Mouse (Mus musculus) thymus, postnatal 4 days (tissue): ENCODE measurements at regions not wholly inside any gene's neighbourhood (a gene's known extent, or its start where the extent isn't known, plus 50 kb on each side); places are given as distances from the start of the nearest gene placed in this dataset.
"Not testable (repeated sequence)": the region's sequence is repeated elsewhere in the genome, so short reads cannot be mapped to it uniquely, and the experiment has no call there.

Experiments
- DNase-seq: peaks from one replicate; pipeline ENCODE4 v3.0.0; 2021

DNA sequence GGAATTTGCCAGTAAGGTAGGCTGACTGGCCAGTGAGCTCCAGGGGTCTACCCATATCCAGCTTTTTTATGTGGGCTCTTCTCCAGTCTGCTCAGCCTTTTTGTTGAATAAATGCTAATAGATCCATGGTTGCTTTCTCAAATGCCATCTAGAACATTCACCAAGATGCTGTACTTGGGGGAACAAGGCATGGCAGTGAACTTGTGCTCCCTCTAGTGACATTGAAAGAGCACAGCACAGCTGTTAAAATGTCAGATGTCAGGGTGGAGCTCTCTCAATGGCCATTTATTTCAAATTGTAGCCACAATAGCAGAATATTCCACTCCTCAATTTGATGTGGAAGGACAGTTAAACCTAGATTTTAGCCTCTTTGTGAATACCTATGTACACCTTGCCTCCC is 86.3 kb downstream of the Kcnk1 start:
- DNase-seq, result no peak

DNA sequence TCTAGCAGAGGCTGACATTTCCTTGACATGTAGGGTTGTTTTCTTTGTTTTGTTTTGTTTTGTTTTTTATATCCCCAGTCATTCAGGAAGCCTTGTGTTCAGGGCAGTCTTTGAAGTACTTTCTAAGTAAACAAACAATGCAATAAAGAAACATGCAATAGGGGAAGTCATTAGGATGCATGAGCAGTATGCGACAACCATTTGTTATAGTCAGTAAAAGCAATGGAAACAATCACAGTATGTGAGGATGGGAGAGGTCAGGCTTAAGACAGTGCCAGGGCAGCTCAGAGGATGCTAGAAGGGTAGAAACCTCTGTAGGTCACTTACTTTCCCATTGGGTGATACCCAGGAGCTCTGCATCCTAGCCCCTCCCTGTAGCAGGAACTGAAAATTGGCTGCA is 87.9 kb downstream of the Kcnk1 start:
- no peak for DNase-seq

DNA sequence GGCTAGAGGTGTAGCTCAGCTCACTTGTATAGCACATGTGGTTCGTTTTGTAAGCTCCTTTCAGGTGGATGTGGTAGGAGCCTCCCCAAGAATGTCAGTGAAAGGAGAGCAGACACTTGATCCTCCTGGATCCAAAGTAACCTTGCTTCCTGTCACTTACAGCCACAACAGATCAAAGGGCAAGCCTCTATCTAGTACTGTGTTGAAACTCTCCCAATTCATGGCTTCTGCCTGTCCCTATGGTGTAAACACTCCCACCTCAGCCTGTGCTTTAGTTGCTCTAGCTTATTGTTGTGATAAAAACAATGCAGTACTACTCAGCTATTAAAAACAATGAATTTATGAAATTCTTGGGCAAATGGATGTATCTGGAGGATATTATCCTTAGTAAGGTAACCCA is 95.8 kb downstream of the Kcnk1 start:
- DNase-seq, result no peak

DNA sequence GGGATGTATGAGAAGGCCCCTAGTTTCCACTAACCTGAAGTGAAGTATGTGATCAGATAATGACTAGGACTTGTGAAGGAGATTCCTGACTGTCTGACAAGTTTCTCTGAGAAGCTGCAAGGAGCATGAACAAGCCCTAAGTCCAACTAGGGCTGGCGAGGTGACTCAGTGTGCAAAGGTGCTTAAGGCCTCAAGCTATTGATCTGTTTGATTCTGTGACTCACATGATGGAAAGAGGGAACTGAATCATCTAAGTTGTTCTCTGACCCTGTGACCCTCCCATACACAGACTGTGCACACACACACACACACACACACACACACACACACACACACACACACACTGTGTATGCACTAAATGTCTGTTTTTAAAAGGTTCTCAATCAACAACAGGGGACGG is 99.0 kb downstream of the Kcnk1 start:
- no peak for DNase-seq

DNA sequence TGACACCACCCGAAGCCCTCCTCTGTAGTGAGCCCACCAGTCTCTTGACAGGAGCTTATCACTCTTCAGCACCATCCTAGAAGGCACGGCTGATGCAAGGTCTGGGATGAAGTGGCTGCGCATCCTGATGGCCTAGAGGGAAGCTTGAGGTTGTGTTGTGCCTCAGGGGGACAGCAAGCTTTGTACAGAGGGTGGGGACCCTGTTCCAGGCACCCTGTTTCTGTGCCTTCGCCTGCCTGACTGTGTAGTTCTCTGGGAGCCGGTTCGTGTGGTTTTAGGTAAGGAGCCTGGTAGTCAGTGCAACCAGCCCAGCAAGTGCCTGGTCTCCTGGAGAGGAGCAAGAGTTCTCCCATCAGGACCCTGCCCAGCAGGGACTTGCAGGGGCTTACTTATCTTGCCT is 101.1 kb downstream of the Kcnk1 start:
- DNase-seq, result no peak

DNA sequence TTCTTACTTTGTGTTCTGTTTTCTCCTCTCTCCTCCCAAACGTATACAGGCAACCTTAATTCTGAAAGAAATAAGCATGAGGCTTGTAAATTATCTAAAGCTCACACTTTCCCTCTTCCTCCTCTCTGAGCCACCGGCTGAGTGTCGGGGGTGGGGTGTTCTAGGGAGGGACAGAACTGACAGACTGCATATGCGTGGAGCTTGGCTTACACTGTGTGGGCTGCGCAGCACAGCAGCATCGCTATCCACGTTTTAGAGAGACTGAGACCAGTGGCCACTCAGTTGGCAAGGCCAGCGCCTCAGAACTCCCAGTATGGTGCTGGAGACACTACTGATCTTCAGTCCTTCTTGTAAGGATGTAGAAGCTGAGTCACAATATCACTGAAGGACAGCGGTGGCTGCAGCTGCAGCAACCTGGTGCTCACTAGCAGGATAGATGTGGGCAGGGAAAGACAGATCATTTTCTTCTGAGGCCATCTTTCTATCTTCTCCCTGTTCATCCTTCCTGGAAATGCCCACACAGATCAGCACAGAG is 101.7 kb downstream of the Kcnk1 start:
- DNase-seq, result no peak

DNA sequence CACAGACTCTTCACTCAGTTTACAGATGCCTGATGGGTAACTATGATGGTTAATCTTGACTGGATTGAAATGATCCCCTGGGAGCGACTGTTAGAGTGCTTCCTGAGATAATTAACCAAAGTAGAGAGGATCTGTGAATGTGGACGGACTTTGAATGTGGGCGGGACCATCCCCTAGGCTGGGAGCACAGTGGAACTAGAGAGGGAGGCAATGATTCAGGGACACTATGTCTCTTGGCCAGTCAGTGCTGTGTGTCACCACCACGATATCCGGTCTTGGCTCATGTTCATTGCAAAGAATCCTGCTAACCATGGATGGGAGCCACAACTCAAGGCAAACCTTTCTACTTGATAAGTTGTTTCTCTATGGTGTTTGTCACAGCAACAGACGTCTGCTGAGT is 103.9 kb downstream of the Kcnk1 start:
- no peak for DNase-seq

DNA sequence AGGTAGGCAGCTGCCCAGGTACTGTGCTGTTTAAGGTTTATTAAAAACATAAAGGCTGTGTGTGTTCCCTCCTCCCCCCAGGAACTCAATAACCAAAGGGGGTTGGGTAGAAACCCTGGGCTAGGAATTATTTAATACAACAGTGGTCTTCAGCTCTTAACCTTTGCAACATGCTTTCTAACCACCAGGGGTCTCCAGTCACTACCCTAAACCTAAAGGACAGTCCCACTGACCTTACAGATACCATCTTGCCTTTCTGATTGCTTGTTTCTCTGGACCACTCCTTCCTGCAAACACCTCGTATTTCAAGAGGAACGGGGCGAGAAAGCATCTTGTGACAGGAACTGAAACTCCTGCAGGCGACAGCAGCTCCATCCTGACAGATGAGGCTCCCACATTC is 104.9 kb downstream of the Kcnk1 start:
- no peak for DNase-seq

DNA sequence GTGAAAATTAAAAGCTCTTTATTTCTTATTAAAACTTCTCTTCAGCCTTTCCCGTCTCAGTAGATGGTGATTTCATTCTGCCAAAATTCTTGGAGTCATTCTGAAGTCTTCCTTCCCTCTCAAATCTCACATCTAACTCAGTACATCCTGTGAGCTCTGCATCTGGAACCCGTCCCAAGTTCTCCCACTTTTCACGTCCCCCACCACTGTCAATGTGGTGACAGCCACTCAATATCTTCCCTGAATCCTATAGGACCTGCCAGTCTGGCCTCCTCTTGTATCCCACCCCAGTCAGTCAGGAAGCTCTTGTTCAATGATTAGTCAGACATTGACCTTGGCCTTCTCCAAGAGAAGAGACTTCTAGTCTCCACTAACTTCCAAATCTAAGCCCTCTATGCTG is 110.1 kb downstream of the Kcnk1 start:
- DNase-seq, result no peak

DNA sequence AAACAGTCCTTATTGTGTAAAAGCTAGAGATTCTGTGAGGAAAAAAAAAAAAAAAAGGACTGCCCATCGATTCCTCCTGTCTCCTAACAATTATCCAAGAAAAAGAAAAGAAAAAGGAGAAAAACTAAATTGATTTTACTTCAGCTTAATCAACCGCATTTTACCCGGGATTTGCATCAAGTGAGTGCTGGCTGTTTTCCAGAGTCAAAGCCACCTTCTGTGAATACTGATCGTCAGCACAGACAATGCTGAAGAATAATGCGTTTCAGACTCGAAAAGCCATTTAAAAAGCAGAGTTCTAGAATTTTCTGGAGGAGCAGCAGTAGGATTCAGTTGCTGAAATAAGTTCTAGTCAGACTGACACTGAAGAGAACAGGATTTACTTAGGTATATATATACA is 131.1 kb downstream of the Kcnk1 start:
- no peak for DNase-seq

DNA sequence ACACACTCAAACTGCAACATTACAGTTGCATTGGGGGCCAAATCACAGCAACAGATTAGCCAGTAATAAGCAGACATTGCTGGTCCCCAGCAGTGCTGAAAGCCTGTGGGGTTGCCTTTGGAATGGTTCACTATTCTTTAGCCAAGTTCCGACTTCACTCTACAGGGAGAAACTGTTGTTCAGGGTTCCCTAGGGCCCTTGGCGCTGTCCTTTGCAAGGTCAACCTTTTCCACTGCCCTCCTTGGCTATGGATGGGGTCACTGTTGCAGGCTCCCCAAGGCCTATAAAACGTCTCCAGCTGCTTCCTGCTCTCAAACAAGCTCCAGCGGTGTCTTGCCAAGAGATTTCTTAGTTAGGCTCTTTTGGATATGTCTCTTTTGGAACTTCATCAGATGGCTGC is 137.1 kb downstream of the Kcnk1 start:
- no peak for DNase-seq

DNA sequence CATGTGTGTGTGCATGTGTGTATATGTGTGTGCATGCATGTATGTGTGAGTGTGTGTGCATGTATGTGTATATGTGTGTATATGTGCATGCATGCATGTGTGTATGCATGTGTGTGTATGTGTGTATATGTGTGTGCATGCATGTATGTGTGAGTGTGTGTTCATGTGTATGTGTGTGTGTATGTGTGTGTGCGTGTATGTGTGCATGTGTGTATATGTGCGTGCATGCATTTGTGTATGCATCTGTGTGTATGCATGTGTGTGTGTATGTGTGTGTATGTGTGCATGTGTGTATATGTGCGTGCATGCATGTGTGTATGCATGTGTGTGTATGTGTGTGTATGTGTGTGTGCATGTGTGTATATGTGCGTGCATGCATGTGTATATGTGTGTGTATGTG is 137.9 kb downstream of the Kcnk1 start:
- not testable (repeated sequence) for DNase-seq

DNA sequence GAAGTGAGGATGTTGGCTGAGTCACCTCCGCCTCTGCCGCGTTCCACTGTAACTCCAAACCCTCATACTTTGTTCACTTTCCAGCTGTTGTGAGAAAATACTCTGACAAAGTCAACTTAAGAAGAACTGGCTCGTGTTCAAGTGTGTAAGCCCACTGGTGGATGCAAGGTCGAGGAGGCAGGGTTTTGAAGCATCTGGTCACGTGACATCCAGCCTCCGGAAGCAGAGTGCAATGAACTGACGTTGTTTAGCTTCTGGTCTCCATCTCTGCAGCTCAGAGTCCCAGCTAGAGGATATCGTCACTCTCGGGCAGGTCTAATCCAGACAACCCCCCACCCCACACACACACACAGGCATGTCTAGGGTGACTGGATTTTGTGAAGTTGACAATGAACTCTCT is 140.1 kb downstream of the Kcnk1 start:
- no peak for DNase-seq

DNA sequence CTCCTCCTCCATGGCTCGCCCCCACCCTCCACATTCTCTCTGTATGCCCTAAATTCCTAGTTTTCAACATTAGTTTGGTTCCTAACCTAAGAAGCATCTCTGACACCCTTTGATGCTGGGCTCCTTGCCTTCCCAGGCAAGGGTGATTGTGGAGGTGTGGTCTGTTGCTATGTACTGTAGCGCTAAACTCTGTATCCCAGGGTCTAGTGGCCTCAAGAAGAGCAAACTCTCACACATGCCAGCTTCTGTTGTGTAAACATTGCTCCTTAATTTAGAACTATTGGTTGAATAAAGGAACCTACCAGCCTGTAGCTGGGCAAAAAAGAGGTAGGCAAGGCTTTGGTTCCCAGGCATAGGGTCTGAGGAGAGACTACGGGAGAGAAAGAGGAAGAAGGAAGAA is 140.6 kb downstream of the Kcnk1 start:
- DNase-seq, result no peak

DNA sequence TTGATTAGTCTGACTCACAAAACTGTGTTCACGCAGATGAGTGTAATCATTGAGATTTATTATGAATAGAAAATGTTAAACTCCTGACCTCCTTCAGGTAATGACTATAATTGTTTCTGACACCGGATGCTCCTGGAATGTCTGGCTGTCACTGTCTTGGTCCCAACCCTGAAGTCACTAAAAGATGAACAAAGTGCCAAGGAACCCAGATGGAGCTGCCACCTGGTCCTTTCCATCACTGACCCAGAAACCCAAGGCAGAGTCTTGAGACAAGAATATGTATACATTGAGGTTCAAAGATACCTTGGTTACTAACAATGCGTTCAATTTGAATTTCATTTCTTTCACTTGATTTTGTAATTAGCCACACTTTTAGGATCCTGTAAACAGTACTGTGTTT is 142.0 kb downstream of the Kcnk1 start:
- no peak for DNase-seq

DNA sequence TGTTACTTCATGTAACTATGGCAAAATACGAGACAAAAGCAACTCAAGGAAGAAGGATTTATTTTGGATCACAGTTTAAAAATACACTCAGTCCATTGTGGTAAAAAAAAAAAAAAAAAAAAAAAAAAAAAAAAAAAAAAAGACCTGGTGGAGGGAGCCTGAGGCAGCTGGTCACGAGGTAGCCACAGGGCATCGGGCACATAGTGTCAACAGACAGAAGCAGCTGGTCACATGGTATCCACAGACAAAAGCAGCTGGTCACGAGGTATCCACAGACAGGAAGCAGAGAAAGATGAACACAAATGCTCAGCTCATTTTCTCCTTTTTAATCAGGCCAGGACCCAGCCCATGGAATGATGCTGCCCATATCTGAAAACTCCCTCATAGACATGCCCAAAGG is 142.5 kb downstream of the Kcnk1 start:
- no peak for DNase-seq

DNA sequence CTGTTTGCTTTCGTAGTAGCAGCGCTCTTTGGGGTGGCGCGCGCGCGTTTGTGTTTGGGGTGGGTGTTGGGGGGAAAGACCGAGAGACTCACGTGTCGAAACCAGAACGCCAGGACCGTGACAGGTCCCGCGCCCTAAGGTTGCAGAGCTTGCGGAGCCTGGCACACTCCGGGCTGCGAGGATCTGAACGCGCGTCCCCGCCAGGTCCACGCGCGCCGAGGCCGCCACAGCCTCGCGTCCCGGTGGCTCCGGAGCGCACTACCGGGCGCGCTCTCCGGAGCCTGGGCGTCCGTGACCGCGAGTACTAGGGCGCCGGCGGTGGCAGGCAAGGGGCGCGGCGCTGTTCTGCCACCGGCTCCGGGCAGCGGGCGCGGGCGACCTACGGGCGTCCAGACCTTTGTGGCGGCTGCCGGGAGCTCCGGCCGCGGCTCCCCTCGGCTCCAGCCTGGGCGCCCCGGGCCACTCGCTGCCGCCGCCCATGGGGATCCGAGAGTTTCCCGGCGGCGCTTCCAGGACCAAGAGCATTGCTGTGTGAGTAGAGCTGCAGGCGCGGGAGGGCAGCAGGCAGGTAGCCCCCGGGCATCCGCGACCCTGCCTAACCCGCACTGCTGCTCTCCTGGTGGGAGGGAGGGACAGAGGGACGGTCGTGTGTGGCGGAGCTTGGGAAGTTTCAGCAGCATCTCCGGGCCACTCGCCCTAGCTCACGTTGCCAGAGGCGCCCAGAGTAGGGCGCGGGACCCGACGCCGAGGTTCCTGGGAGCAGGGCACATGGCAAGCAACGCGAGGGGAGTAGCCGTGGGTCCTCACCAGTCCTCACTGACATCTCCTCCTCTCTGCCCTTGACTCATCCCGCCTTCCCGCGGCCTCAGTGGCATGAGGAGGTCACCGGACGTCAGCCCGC is 143.9 kb downstream of the Kcnk1 start:
- peak; percentile 15 for DNase-seq

DNA sequence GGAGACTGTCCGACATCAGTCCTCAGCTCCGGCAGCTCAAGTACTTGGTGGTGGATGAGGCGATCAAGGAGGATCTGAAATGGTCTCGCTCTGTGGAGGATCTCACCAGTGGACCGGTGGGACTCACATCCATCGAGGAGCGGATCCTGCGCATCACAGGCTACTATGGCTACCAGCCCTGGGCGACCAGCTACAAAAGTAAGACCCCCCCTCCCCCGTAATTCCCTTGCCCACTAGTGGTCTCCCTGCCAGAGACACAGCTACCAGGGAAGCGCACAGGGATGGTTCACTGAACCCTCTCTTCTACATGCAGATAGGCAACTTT is 144.5 kb downstream of the Kcnk1 start:
- no peak for DNase-seq

DNA sequence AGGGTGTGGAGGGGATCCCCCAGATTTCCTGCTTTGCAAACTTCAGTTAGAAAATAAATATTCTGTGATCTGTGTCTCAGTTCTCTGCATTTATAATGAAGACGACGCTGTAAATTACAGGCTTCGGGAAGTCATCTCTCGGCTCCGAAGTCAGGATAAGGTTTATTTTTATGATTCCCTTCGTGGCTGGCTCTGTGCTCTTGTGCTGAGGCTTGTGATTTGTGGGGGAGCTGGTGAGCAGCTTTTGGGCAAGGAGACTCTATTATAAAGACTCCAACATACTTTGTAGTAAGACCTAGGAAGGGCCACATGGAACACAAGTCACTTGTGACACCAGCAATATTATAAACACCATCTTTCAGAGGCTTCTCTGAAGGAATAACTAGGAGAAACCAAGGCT is 146.0 kb downstream of the Kcnk1 start:
- DNase-seq, result no peak

DNA sequence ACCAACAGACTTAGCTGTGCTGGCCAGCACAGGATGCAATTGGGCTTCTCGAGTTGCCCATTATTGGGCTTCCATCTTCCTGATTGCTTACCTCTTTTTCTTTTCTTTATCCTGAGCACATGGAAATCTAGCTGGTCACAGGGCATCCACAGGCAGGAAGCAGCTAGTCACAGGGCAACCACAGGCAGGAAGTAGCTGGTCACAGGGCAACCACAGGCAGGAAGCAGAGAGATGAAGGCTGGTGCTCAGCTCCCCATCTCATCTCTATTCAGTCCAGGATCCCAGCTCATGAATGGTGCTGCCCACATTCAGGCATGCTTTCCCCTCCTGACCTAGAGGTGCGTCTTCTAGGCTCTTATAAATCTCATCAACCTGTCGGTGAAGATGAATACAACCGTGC is 146.8 kb upstream of the Slc35f3 start:
- DNase-seq, result no peak

DNA sequence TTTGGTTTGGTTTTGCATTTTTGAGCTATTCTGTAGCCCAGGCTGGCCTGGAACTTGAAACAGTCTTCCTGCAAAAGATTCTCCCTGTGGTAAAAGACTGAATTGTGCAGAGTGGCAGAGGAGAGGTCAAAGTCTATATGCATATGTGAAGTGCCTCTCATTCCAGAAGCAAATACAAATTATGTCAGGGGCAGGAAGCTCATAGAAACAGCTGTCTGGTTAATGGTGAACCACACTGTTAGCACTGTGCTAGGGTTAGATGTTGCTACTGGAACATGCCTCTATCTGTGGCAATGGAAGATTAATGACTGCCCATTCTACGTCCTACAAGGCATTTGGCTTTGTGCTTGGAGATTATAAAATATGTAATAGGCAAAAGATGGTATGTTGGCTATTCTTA is 144.4 kb upstream of the Slc35f3 start:
- DNase-seq, result no peak

DNA sequence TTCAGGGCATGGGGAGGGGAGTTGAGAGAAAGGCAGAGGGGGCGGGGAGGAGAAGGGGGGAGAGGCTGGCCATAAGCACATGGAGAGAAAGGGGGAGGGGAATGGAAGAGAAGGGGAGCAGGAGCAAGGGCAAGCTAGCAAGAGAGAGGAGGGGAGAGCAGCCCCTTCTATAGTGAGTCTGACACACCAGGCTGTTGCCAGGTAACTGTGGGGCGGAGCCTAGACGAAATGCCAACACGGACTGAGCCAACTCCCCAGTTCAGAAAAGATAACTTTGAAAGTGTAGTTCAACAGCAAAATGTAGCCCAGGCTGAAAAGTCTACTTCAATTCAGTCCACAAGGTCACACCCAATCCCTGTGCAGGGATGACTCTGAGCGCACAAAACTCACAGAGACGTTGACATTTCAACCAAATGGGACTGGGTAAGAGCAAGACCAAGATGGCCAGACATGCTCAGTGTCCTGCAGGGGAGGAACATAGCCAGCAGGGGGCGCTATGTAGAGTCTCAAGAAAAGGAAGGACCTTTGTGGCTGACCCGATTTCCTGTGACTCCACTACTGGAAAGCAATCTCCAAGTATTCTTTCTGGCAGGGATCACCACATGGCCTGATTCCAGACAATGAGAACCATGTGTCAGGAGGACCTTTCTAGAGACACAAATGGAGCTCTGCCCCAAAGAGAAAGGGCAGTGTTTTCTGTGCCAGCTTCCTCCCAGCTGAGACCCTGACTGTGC is 140.7 kb upstream of the Slc35f3 start:
- peak; percentile 28 for DNase-seq

DNA sequence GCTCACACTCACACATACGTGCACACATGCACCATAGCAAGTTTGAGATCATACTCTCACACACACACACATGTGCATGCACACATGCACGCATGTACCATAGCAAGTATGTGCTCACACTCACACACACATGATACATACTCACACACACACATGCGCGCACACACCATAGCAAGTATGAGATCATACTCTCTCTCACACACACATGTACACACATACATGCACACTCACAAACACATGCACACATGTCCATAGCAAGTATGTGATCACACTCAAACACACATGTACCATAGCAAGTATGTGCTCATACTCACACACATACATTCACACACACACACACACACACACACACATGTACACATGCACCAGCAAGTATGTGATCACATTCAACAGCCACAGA is 138.9 kb upstream of the Slc35f3 start:
- no peak for DNase-seq

DNA sequence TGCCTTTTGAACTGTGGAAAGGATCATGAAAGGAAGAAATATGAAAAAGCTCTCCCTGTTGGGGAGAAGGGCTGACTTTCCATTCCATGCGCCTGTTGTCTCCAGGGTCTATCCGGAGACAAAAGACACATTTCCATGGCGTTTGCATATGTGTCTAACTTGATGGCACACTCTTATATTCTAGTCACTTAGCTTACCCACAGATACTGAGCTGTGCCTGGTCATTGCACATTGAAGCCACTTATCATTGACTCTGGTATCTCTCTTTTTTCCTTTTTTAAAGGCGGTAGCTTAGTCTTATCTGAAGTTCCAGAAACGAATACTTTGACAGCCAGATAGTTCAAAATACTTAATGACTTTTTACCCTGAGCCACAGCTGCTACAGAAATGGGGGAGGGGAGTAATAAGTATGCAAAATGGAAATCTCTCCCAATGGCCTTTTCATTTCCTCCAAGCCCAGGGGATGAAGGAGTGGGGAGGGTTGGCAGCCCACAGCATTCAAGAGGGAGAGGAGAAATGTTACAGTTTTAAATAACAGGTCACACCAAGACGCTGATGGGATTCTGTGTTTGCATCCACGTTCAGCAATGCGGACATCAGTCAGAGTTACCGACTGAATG is 137.9 kb upstream of the Slc35f3 start:
- DNase-seq, result no peak
